Mouse (Mus musculus): ENCODE measurements around the gene Mypn. TPM values are rescaled to one million over a fixed set of nuclear protein-coding genes. Genes with fewer than 3 reads are reported as not detected.
A peak's percentile ranks its signal among the peaks of the same experiment; 100 is the strongest.

Mypn gene
- polyA plus RNA-seq, 1 experiment, result not detected

- no peaks in the 10 kb centered on the region for H3K27me3 ChIP-seq (ENCODE audit: control insufficient read depth)
- TF ChIP-seq GATA1 (IDR thresholded peaks at IDR 0.05; ENCODE audit: low read length) (no peak), TAL1 (IDR thresholded peaks at IDR 0.05; ENCODE audit: low read length) (no peak)
- peak overlapping the region; percentile 13 for H3K4me3 ChIP-seq (replicated peaks)
- no peaks in the 10 kb centered on the region for H3K9me3 ChIP-seq (ENCODE audit: control insufficient read depth, low read length)
- no peaks in the 10 kb centered on the region for H3K36me3 ChIP-seq (ENCODE audit: control insufficient read depth)
- peaks cover 28% of the 10 kb centered on the region for H3K4me1 ChIP-seq (ENCODE audit: control insufficient read depth)
These were observed 37.9 kb downstream of the Mypn start for GRCm38 (mm10) chr10:63165752-63166412.

DNA sequence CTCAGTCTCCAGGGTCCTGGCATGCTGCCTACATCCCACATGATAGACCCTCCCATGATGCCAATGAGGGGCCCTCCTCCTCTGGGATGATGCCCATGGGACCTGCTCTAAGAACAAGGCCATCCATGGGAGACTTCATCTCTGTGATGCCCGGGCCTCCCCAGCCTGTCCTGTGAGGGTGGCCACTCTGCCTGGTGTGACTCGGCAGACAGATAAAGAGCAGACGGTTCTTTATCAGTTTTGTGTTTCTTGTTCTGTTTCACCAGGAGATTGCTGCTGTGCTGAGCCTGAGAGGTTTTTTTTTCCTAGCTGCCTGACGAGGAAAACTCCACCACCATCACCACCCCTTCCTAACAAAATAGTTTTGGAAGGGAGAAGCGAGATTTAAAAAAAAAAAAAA is 42.5 kb downstream of the Mypn start:
- H3K9me3 ChIP-seq (ENCODE audit: control insufficient read depth, low read length), result peaks cover 1% of the 10 kb centered on the region; the same call in 1 of the 2 replicates
- no peaks in the 10 kb centered on the region; the same call in 1 of the 2 replicates for H3K27me3 ChIP-seq (ENCODE audit: control insufficient read depth)
- no peak for TF ChIP-seq GATA1 (IDR thresholded peaks at IDR 0.05; ENCODE audit: low read length)
- H3K4me3 ChIP-seq (replicated peaks), result peak overlapping the region; percentile 42
- H3K36me3 ChIP-seq (ENCODE audit: control insufficient read depth), result no peaks in the 10 kb centered on the region
- H3K4me1 ChIP-seq (ENCODE audit: control insufficient read depth), result peaks cover 36% of the 10 kb centered on the region

GRCm38 (mm10) chr10:63160671-63161070 is 43.1 kb downstream of the Mypn start:
- H3K4me1 ChIP-seq (ENCODE audit: control insufficient read depth), result peaks cover 30% of the 10 kb centered on the region
- H3K4me3 ChIP-seq (replicated peaks), result peak overlapping the region; percentile 42

DNA sequence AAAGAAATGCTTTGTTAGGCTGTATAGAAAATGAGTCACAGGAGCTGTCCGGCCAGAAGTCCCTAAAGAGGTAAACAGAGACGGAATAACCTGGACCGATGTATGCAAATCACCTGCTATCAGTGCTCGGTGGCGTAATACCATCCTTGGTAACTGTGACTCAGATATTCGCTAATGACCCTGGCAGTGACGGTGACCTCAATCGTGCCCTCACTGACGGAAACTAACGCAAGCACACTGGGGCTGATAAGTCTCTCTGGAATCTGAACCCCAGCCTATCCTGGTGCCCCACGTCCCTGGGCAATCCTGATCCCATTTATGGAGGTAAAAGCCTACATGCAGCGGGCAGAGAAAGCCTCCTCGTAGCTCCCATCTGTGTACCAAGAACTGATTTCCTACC is 45.6 kb downstream of the Mypn start:
- Histone ChIP-seq H3K4me1 (ENCODE audit: control insufficient read depth) (peaks cover 27% of the 10 kb centered on the region), H3K27me3 (ENCODE audit: control insufficient read depth) (no peaks in the 10 kb centered on the region; the same call in 1 of the 2 replicates), H3K9me3 (ENCODE audit: control insufficient read depth, low read length) (peaks cover 2% of the 10 kb centered on the region; the same call in 1 of the 2 replicates), H3K36me3 (ENCODE audit: control insufficient read depth) (no peaks in the 10 kb centered on the region), H3K4me3 (replicated peaks) (no peak overlapping the region)
- no peak for TF ChIP-seq GATA1 (IDR thresholded peaks at IDR 0.05; ENCODE audit: low read length)

More at GRCm38 (mm10) chr10:63160671-63161070, 43.1 kb downstream of the Mypn start:
- Histone ChIP-seq H3K27me3 (ENCODE audit: control insufficient read depth) (no peaks in the 10 kb centered on the region; the same call in 1 of the 2 replicates), H3K9me3 (ENCODE audit: control insufficient read depth, low read length) (peaks cover 2% of the 10 kb centered on the region; the same call in 1 of the 2 replicates), H3K36me3 (ENCODE audit: control insufficient read depth) (no peaks in the 10 kb centered on the region)
- TF ChIP-seq GATA1 (IDR thresholded peaks at IDR 0.05; ENCODE audit: low read length) (no peak), TAL1 (IDR thresholded peaks at IDR 0.05; ENCODE audit: low read length) (no peak)

DNA sequence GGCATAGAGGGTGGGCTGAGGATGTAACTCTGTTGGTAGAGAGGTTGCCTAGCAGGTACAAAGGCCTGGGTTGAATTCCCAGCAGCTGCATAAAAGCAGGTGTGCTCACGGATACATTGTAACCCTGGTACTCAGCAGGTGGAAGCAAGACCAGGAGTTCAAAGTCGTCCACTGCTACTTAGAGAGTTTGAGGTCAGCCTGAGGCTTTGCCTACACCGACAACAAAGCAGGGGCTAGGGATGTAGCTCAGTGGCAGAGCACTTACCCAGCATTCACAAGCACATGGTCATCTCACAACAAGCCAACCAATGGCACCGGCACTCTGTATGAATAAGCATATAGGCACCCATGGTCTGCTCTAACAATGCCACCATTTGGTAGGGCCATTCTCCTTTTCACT is 46.3 kb downstream of the Mypn start:
- H3K27me3 ChIP-seq (ENCODE audit: control insufficient read depth), result no peaks in the 10 kb centered on the region; the same call in 1 of the 2 replicates
- TF ChIP-seq TAL1 (IDR thresholded peaks at IDR 0.05; ENCODE audit: low read length), result no peak
- TF ChIP-seq GATA1 (IDR thresholded peaks at IDR 0.05; ENCODE audit: low read length), result no peak
- no peak overlapping the region for H3K4me3 ChIP-seq (replicated peaks)
- H3K4me1 ChIP-seq (ENCODE audit: control insufficient read depth), result peaks cover 25% of the 10 kb centered on the region
- H3K36me3 ChIP-seq (ENCODE audit: control insufficient read depth), result no peaks in the 10 kb centered on the region
- peaks cover 2% of the 10 kb centered on the region; the same call in 1 of the 2 replicates for H3K9me3 ChIP-seq (ENCODE audit: control insufficient read depth, low read length)

DNA sequence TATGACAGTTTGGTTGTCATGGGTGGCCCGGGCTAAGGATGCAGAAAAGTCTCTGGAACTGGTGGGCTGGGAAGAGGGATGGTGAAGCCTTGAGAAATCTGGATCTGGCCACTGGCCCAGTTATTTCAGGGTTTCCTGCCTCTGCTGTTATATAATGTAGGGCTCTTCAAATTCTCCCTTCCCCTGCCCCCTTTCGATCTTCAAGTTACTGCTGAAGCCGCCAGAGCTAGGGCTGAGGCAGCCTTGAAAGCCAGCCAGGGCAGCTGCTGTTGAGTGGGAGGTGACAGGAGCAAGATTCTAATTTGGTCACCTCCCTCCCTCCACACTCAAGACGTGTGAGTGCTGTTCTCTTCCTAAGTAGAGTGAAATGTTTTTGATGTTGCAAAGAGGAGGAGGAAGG is 46.8 kb downstream of the Mypn start:
- Histone ChIP-seq H3K4me3 (replicated peaks) (no peak overlapping the region), H3K4me1 (ENCODE audit: control insufficient read depth) (peaks cover 20% of the 10 kb centered on the region), H3K27me3 (ENCODE audit: control insufficient read depth) (no peaks in the 10 kb centered on the region; the same call in 1 of the 2 replicates), H3K36me3 (ENCODE audit: control insufficient read depth) (no peaks in the 10 kb centered on the region), H3K9me3 (ENCODE audit: control insufficient read depth, low read length) (peaks cover 2% of the 10 kb centered on the region; the same call in 1 of the 2 replicates)
- TF ChIP-seq TAL1 (IDR thresholded peaks at IDR 0.05; ENCODE audit: low read length), result no peak
- TF ChIP-seq GATA1 (IDR thresholded peaks at IDR 0.05; ENCODE audit: low read length), result no peak

DNA sequence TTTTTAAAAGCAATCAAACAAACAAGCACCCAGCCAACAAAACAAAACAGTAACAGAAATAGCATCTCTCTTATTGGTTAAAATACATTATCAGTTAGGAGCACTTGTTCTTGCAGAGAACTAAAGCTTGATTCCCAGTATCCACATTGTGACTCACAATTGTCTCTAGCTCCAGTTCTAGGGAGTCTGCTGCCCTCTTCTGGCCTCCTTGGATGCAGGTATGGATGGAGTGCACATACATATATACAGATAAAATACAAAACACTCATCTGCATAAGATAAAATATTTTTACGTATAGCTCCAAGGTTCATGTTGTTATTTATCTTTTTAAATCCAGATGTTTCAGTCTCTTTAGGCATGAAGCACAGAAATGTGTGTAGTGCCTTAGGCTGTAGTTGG is 47.4 kb downstream of the Mypn start:
- Histone ChIP-seq H3K4me3 (replicated peaks) (no peak overlapping the region), H3K4me1 (ENCODE audit: control insufficient read depth) (peaks cover 16% of the 10 kb centered on the region), H3K27me3 (ENCODE audit: control insufficient read depth) (no peaks in the 10 kb centered on the region; the same call in 1 of the 2 replicates), H3K9me3 (ENCODE audit: control insufficient read depth, low read length) (peaks cover 2% of the 10 kb centered on the region; the same call in 1 of the 2 replicates), H3K36me3 (ENCODE audit: control insufficient read depth) (no peaks in the 10 kb centered on the region)
- TF ChIP-seq GATA1 (IDR thresholded peaks at IDR 0.05; ENCODE audit: low read length) (no peak), TAL1 (IDR thresholded peaks at IDR 0.05; ENCODE audit: low read length) (no peak)

DNA sequence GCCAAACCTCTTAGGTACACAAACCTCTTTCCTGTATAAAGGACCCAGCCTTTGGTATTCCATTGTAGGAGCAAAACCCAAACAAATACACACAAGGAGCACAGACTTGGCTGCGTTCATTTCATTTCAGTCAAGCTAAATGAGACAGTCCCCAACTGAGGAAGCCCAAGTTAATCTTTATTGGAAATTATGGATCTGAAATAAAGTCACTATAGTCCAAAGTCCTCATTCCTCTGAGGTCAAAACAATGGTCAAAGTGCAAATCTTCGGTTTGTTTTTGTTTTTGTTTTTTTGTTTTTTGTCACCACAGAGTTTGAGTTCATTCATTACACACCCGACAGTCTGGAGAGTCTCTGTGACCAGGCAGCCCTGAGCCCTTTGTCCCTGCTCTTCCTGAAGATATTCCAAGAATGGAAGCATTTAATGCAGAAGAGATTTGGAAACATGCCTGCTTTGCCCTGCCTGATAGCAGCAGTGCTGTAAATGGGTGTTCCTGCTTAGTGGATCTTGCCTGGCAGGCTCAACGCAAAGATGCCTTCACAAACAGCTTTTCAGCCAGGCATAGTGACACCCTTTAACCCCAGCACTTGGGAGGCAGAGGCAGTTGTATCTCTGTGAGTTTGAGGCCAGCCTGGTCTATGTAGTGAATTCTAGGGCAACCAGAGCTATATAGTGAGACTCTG is 47.9 kb downstream of the Mypn start:
- peaks cover 10% of the 10 kb centered on the region for H3K4me1 ChIP-seq (ENCODE audit: control insufficient read depth)
- TF ChIP-seq TAL1 (IDR thresholded peaks at IDR 0.05; ENCODE audit: low read length) (no peak), GATA1 (IDR thresholded peaks at IDR 0.05; ENCODE audit: low read length) (no peak)
- peaks cover 2% of the 10 kb centered on the region; the same call in 1 of the 2 replicates for H3K9me3 ChIP-seq (ENCODE audit: control insufficient read depth, low read length)
- no peak overlapping the region for H3K4me3 ChIP-seq (replicated peaks)
- H3K36me3 ChIP-seq (ENCODE audit: control insufficient read depth), result no peaks in the 10 kb centered on the region
- no peaks in the 10 kb centered on the region; the same call in 1 of the 2 replicates for H3K27me3 ChIP-seq (ENCODE audit: control insufficient read depth)

- TF ChIP-seq TAL1 (IDR thresholded peaks at IDR 0.05; ENCODE audit: low read length) (no peak), GATA1 (IDR thresholded peaks at IDR 0.05; ENCODE audit: low read length) (no peak)
- Histone ChIP-seq H3K27me3 (ENCODE audit: control insufficient read depth) (no peaks in the 10 kb centered on the region; the same call in 1 of the 2 replicates), H3K9me3 (ENCODE audit: control insufficient read depth, low read length) (peaks cover 2% of the 10 kb centered on the region; the same call in 1 of the 2 replicates), H3K4me1 (ENCODE audit: control insufficient read depth) (peaks cover 2% of the 10 kb centered on the region; the same call in 1 of the 2 replicates), H3K4me3 (replicated peaks) (no peak overlapping the region), H3K36me3 (ENCODE audit: control insufficient read depth) (no peaks in the 10 kb centered on the region)
These were observed 49.0 kb downstream of the Mypn start for GRCm38 (mm10) chr10:63154726-63155125.

Measured in erythroblast, embryonic 14.5 days (primary cell).